Mouse (Mus musculus) embryo, embryonic 10 days (tissue): ENCODE measurements around the gene Comp.

Experiments used
- DNase-seq: peaks from one replicate; pipeline ENCODE4 v3.0.0-alpha.2; 2015; ENCODE audit warnings: low spot score

The Comp gene

GRCm38 (mm10) chr8:70352657-70353151 is 20.7 kb upstream of the Comp start:
- DNase-seq, result no peak

- DNase-seq, result peak; percentile 99
Measured at GRCm38 (mm10) chr8:70353194-70353817, 20.1 kb upstream of the Comp start, which contains the start of gene Upf1. TSS of gene Upf1 (minus strand) at chr8:70353278.

GRCm38 (mm10) chr8:70354004-70354403 is 19.4 kb upstream of the Comp start:
- DNase-seq, result no peak

- DNase-seq, result no peak
Measured at GRCm38 (mm10) chr8:70356111-70356510, 17.2 kb upstream of the Comp start.

- no peak for DNase-seq
Measured at GRCm38 (mm10) chr8:70359411-70359810, 13.9 kb upstream of the Comp start.

- no peak for DNase-seq
Measured at GRCm38 (mm10) chr8:70360769-70361168, 12.6 kb upstream of the Comp start.

- no peak for DNase-seq
Measured at GRCm38 (mm10) chr8:70361484-70362032, 11.8 kb upstream of the Comp start.

- peak; percentile 61 for DNase-seq
Measured at GRCm38 (mm10) chr8:70364066-70364465, 9.3 kb upstream of the Comp start.

- no peak for DNase-seq
Measured at GRCm38 (mm10) chr8:70366588-70366987, 6.8 kb upstream of the Comp start.

- DNase-seq, result no peak
Measured at GRCm38 (mm10) chr8:70370476-70370875, 2.9 kb upstream of the Comp start.

GRCm38 (mm10) chr8:70371951-70372350 is 1.4 kb upstream of the Comp start:
- no peak for DNase-seq

GRCm38 (mm10) chr8:70374318-70374927 is 1.1 kb downstream of the Comp start:
- DNase-seq, result peak; percentile 71

GRCm38 (mm10) chr8:70375212-70375859 is 2.0 kb downstream of the Comp start:
- DNase-seq, result no peak

- DNase-seq, result no peak
Measured at GRCm38 (mm10) chr8:70376275-70376741, 3.0 kb downstream of the Comp start.

GRCm38 (mm10) chr8:70377049-70377448 is 3.7 kb downstream of the Comp start:
- no peak for DNase-seq

- no peak for DNase-seq
Measured at GRCm38 (mm10) chr8:70380069-70380468, 6.7 kb downstream of the Comp start.

- DNase-seq, result peak; percentile 56
Measured at GRCm38 (mm10) chr8:70383287-70383686, 9.9 kb downstream of the Comp start.

- no peak for DNase-seq
Measured at GRCm38 (mm10) chr8:70389678-70390077, 16.3 kb downstream of the Comp start.

- no peak for DNase-seq
Measured at GRCm38 (mm10) chr8:70393087-70393486, 19.7 kb downstream of the Comp start.

- no peak for DNase-seq
Measured at GRCm38 (mm10) chr8:70394269-70394998, 21.1 kb downstream of the Comp start.

GRCm38 (mm10) chr8:70395649-70396048 is 22.3 kb downstream of the Comp start:
- DNase-seq, result no peak

- DNase-seq, result no peak
Measured at GRCm38 (mm10) chr8:70396184-70396583, 22.8 kb downstream of the Comp start.
